Mouse (Mus musculus): Measurements from ENCODE around the gene Maml1.

DNA sequence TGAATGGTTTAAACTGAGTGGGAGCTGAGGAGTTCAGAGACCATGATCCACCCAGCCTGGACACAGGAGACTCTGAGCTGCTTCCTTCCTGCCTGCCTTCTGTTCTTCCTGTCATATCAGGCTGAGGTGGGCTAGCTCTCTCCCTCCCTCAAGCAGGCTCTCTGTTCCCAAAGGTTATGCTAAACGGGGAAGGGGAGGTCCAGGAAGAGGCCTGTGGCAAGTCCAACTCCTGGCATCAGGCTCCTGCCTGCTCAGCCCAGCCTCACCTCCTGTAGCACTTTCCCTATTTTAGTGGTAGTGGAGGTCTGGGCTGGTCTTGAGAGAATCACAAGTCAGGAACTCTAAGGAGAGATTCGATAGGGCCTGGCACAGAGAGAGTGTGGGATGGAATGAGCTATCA lies 65.7 kb downstream of the Maml1 start:
- TF ChIP-seq CTCF (conservative IDR thresholded peaks at IDR 0.05; ENCODE audit: low read length) (no peak), POU5F1 (IDR thresholded peaks at IDR 0.05; ENCODE audit: borderline replicate concordance, low read length) (no peak), NANOG (IDR thresholded peaks at IDR 0.05; ENCODE audit: borderline replicate concordance, low read length) (no peak)

Measured in E14TG2a.4 (cell line).